Mouse (Mus musculus) spleen, adult 2 months (tissue): Measurements from ENCODE around the gene Tcf3. TPM values are rescaled to one million over a fixed set of nuclear protein-coding genes. Genes with fewer than 3 reads are reported as not detected.
A peak's percentile ranks its signal among the peaks of the same experiment; 100 is the strongest.

Experiments
- DNase-seq, 2 experiments: peaks; one replicate each; pipeline versions ENCODE4 v3.0.0 to v3.0.0-alpha.2; 2012 to 2021; ENCODE audit warnings: low spot score in 2 of 2, low read depth in 1 of 2
- H3K27ac ChIP-seq: fragments of 200-500 bp; 2 replicates; pipeline ENCODE4 v1.5.1; 2012; ENCODE audit warnings: low read length, inconsistent platforms; ENCODE audit not compliant: insufficient read depth
- H3K27me3 ChIP-seq: fragments of 200-500 bp; 2 replicates; pipeline ENCODE4 v1.6.1; 2012; ENCODE audit warnings: mild to moderate bottlenecking, moderate library complexity, low read length, inconsistent platforms; ENCODE audit not compliant: control insufficient read depth, insufficient read depth
- H3K36me3 ChIP-seq: fragments of 200-500 bp; 2 replicates; pipeline ENCODE4 v1.6.1; 2012; ENCODE audit warnings: mild to moderate bottlenecking, low read length, inconsistent platforms; ENCODE audit not compliant: control insufficient read depth, insufficient read depth
- H3K4me1 ChIP-seq: fragments of 200-500 bp; 2 replicates; pipeline ENCODE4 v1.6.1; 2011; ENCODE audit warnings: inconsistent platforms; ENCODE audit not compliant: control insufficient read depth, insufficient read depth, insufficient read length
- H3K4me3 ChIP-seq: fragments of 200-500 bp; 2 replicates; pipeline ENCODE4 v1.5.1; 2011; ENCODE audit warnings: mild to moderate bottlenecking, inconsistent platforms; ENCODE audit not compliant: insufficient read depth, insufficient read length; ENCODE audit errors: extremely low read depth
- CTCF ChIP-seq: fragments of 200-500 bp; IDR thresholded peaks from 2 replicates; pipeline ENCODE4 v1.5.1; 2011; ENCODE audit warnings: mild to moderate bottlenecking, inconsistent platforms; ENCODE audit not compliant: insufficient read depth, insufficient read length, insufficient replicate concordance; ENCODE audit errors: extremely low read depth
- POLR2A ChIP-seq: fragments of 200-500 bp; IDR thresholded peaks from 2 replicates; pipeline ENCODE4 v1.6.1; 2011; ENCODE audit warnings: low read depth, low read length, inconsistent platforms
- WGBS: fragments of 180-500 bp; shearing (Covaris S2); methylation state at CpG from one replicate; pipeline ENCODE4 v1.1.7; 2018; 5-methylcytosine and 5-hydroxymethylcytosine counted together
- polyA plus RNA-seq: library from polyadenylated mRNA; depleted of rRNA; stranded (reverse); fragments of >200 nt; gene quantifications from 2 replicates; pipeline ENCODE4 v1.2.3, GENCODE M21; 2012; rRNA removed

The Tcf3 gene
- 173 and 240 TPM in 2 replicates for polyA plus RNA-seq

DNA sequence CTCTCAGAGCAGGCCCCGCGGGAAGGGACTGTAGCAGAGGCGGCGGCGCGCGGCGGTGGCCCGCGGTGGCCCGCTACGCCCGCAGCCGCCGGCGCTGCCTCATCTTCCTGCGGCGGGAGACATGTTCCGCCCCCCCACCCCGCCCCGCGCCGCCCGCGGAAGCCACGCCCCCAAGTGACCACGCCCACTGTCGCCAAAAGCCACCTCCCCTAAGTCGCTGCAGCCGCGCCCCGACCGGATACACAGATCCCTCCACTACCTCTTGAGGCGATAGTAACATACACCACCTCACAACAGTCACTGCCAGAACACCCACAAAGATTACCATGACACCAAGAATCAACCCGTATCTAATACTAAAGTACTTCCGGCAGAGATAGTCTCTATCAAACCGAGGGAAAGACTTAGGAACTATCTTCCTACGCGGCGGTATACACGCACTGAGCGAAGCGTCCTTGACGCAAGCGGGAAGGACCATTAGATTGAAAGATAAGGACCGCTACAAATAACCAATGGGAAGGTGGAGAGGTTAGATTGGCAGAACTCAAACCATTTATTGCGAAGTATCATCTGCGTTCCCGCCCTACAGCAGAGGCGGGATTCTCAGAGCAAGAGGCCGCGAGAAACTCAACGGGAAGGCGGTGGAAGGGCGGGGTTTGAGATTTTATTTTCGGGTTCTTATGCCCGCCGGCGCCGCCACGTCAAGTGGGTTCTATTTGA, at the start of gene Tcf3:
Gene Tcf3 (minus strand): TSS at position 135 of the 720 bp plus-strand sequence.
- DNase-seq, result peak; percentile 90 to 98
- Histone ChIP-seq H3K4me3 (peak within 1 kb of the TSS; percentile 89), H3K27me3 (no peaks in the 10 kb centered on the region), H3K27ac (peak within 1 kb of the TSS; percentile 98), H3K4me1 (peaks cover 31% of the 10 kb centered on the region; the same call in 1 of the 2 replicates), H3K36me3 (peaks cover 13% of the 10 kb centered on the region)
- TF ChIP-seq POLR2A (peak; percentile 48; the same call in 1 of the 2 replicates), CTCF (no peak)
- under 1% methylated on average over 54 of the region's 61 CpGs for WGBS

GRCm38 (mm10) chr10:80481002-80481401, 47.6 kb upstream of the Tcf3 start:
- Histone ChIP-seq H3K36me3 (no peaks in the 10 kb centered on the region), H3K27ac (no peak overlapping the region), H3K27me3 (peaks cover 7% of the 10 kb centered on the region), H3K4me3 (no peak overlapping the region), H3K4me1 (no peaks in the 10 kb centered on the region)
- TF ChIP-seq CTCF, result no peak
- TF ChIP-seq POLR2A, result no peak
- WGBS, result 40% methylated on average over 5 of the region's 5 CpGs
- DNase-seq, result no peak

GRCm38 (mm10) chr10:80478531-80478930, 45.1 kb upstream of the Tcf3 start:
- Histone ChIP-seq H3K4me3 (no peak overlapping the region), H3K27ac (no peak overlapping the region), H3K27me3 (no peaks in the 10 kb centered on the region; the same call in none of the 2 replicates), H3K36me3 (no peaks in the 10 kb centered on the region), H3K4me1 (no peaks in the 10 kb centered on the region; the same call in none of the 2 replicates)
- TF ChIP-seq POLR2A (no peak), CTCF (no peak)
- 83% methylated on average over 5 of the region's 5 CpGs for whole genome bisulfite sequencing
- no peak for DNase-seq

- Histone ChIP-seq H3K4me1 (no peaks in the 10 kb centered on the region; the same call in none of the 2 replicates), H3K27me3 (peaks cover 7% of the 10 kb centered on the region), H3K27ac (peak overlapping the region; percentile 57; the same call in 1 of the 2 replicates), H3K4me3 (peak overlapping the region; percentile 84), H3K36me3 (no peaks in the 10 kb centered on the region)
- WGBS, result 1% methylated on average over 57 of the region's 58 CpGs
- DNase-seq, result peak; percentile 51 to 83
- TF ChIP-seq POLR2A (0 out of 2 replicates have a peak, but pooled peaks have one; percentile 4), CTCF (no peak)
Observed at GRCm38 (mm10) chr10:80475290-80475959, 42.0 kb upstream of the Tcf3 start.

DNA sequence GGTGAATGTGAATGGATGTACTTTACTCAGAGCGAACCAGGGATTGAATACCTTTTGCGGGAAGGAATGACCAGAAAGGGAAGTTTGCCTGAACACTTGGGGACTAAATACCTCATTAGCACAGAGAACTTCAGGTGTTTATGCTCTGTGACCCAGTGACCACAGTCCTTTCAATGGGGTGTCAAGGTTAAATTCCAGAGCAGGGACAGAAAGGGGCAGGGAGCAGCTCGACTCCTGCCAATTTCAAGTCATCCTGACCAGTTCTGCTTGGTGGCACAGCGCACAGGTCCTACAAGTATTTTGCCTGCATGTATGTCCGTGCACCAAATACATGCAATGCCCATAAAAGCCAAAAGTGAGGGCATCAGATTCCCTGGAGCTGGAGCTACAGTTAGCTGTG, 31.6 kb upstream of the Tcf3 start:
- no peaks in the 10 kb centered on the region for H3K36me3 ChIP-seq
- TF ChIP-seq CTCF (no peak), POLR2A (no peak)
- H3K4me3 ChIP-seq, result no peak overlapping the region
- no peak for DNase-seq
- H3K27ac ChIP-seq, result no peak overlapping the region
- 68% methylated on average over 5 of the region's 5 CpGs for WGBS
- no peaks in the 10 kb centered on the region for H3K4me1 ChIP-seq
- H3K27me3 ChIP-seq, result 0 out of 2 replicates have a peak, but pooled peaks cover 1% of the 10 kb centered on the region

- no peak overlapping the region for H3K27ac ChIP-seq
- no peak overlapping the region for H3K4me3 ChIP-seq
- no peak for DNase-seq
- no peaks in the 10 kb centered on the region for H3K4me1 ChIP-seq
- no peaks in the 10 kb centered on the region for H3K36me3 ChIP-seq
- 15% methylated on average over 19 of the region's 19 CpGs for WGBS
- 0 out of 2 replicates have a peak, but pooled peaks cover 1% of the 10 kb centered on the region for H3K27me3 ChIP-seq
- TF ChIP-seq POLR2A (no peak), CTCF (no peak)
Observed at GRCm38 (mm10) chr10:80464381-80465035, 31.1 kb upstream of the Tcf3 start.

GRCm38 (mm10) chr10:80461346-80461745, 27.9 kb upstream of the Tcf3 start:
- Histone ChIP-seq H3K36me3 (no peaks in the 10 kb centered on the region), H3K4me3 (no peak overlapping the region), H3K4me1 (no peaks in the 10 kb centered on the region), H3K27ac (no peak overlapping the region), H3K27me3 (0 out of 2 replicates have a peak, but pooled peaks cover 1% of the 10 kb centered on the region)
- no peak for DNase-seq
- no peak for TF ChIP-seq POLR2A
- TF ChIP-seq CTCF, result no peak
- 16% methylated on average over 7 of the region's 7 CpGs for WGBS
